Mouse (Mus musculus) olfactory bulb, adult 2 months (tissue): ENCODE data around the gene Zbtb38. TPM values are rescaled to one million over a fixed set of nuclear protein-coding genes. Genes with fewer than 3 reads are reported as not detected.
A peak's percentile ranks its signal among the peaks of the same experiment; 100 is the strongest.

Experiments used
- H3K27ac ChIP-seq: fragments of 200-500 bp; 2 replicates; pipeline ENCODE4 v1.5.1; 2012; ENCODE audit warnings: low read depth, low read length; ENCODE audit not compliant: insufficient read depth
- H3K4me1 ChIP-seq: fragments of 200-500 bp; 2 replicates; pipeline ENCODE4 v1.6.1; 2012; ENCODE audit warnings: low read length; ENCODE audit not compliant: control insufficient read depth, insufficient read depth
- H3K4me3 ChIP-seq: fragments of 200-500 bp; 2 replicates; pipeline ENCODE4 v1.5.1; 2012; ENCODE audit warnings: mild to moderate bottlenecking, low read depth, low read length, moderate library complexity; ENCODE audit not compliant: insufficient read depth
- CTCF ChIP-seq: fragments of 200-500 bp; IDR thresholded peaks from 2 replicates; pipeline ENCODE4 v1.5.1; 2012; ENCODE audit warnings: low read depth, mild to moderate bottlenecking, low read length, moderate library complexity; ENCODE audit not compliant: insufficient read depth
- POLR2A ChIP-seq: fragments of 200-500 bp; IDR thresholded peaks from 2 replicates; pipeline ENCODE4 v1.6.1; 2012; ENCODE audit warnings: mild to moderate bottlenecking, low read depth, low read length, moderate library complexity; ENCODE audit not compliant: insufficient read depth
- WGBS: fragments of 180-500 bp; shearing (Covaris S2); methylation state at CpG from one replicate; pipeline ENCODE4 v1.1.7; 2018; 5-methylcytosine and 5-hydroxymethylcytosine counted together
- polyA plus RNA-seq: library from polyadenylated mRNA; stranded (reverse); fragments of >200 nt; gene quantifications from 2 replicates; pipeline ENCODE4 v1.2.4, GENCODE M21; 2012; ENCODE audit warnings: low replicate concordance; ENCODE audit not compliant: missing spikeins, insufficient read depth, insufficient read length

Zbtb38 gene
- polyA plus RNA-seq, 1 experiment = 74.3 TPM

- TF ChIP-seq CTCF (no peak), POLR2A (no peak)
- H3K27ac ChIP-seq = no peak overlapping the region
- peaks cover 13% of the 10 kb centered on the region for H3K4me1 ChIP-seq
- WGBS = 77% methylated on average over 13 of the region's 13 CpGs
- H3K4me3 ChIP-seq = no peak overlapping the region
Measured at GRCm38 (mm10) chr9:96738563-96739355, 13.9 kb downstream of the Zbtb38 start.

DNA sequence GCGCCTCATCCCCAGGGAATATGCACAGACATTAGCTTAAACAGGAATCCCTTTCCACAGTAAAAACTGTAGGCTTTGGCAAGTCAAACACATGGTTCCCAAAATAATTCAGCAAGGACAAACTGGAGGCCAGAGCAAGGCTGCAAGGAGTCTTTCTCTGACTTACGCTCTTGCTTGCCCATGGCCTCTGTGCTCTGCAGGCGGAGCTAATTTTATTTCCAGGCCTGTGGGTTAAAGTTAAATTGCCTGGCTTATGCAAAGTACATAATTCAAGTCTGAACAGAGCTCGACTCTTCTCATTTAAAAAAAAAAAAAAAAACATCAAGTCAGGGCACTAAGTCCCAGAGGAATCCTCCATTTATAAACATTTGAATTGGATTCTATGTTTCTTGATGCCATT, 16.7 kb downstream of the Zbtb38 start:
- TF ChIP-seq CTCF = no peak
- no peak for TF ChIP-seq POLR2A
- WGBS = 60% methylated on average over 4 of the region's 4 CpGs

DNA sequence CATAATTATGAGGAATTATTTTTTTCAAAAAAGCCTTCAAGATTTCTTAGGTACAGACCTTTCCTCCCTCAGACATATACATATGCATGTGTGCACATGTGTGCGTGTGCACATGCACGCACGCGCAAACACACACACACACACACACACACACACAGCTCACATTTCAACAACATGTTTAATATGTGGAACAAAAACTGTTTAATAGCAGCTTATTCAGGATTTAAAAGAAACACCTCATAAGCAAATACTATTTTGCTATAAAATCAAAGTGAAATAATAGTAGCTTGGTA, 19.3 kb downstream of the Zbtb38 start:
- H3K4me3 ChIP-seq = peak overlapping the region; percentile 25; the same call in 1 of the 2 replicates
- WGBS = 71% methylated on average over 4 of the region's 4 CpGs
- peaks cover 6% of the 10 kb centered on the region for H3K4me1 ChIP-seq
- H3K27ac ChIP-seq = peak overlapping the region; percentile 92
- TF ChIP-seq POLR2A (no peak), CTCF (no peak)

More for the DNA sequence above, 16.7 kb downstream of the Zbtb38 start:
- Histone ChIP-seq H3K27ac (no peak overlapping the region), H3K4me3 (no peak overlapping the region), H3K4me1 (peaks cover 10% of the 10 kb centered on the region)

- Histone ChIP-seq H3K4me3 (peak overlapping the region; percentile 34), H3K27ac (peak overlapping the region; percentile 92), H3K4me1 (peaks cover 9% of the 10 kb centered on the region)
- TF ChIP-seq POLR2A (no peak), CTCF (no peak)
- 24% methylated on average over 17 of the region's 17 CpGs for WGBS
Measured at GRCm38 (mm10) chr9:96732644-96733424, 19.8 kb downstream of the Zbtb38 start.

GRCm38 (mm10) chr9:96731961-96732511, 20.6 kb downstream of the Zbtb38 start:
- 15% methylated on average over 14 of the region's 14 CpGs for WGBS
- H3K4me3 ChIP-seq = peak overlapping the region; percentile 56
- peaks cover 14% of the 10 kb centered on the region for H3K4me1 ChIP-seq
- H3K27ac ChIP-seq = peak overlapping the region; percentile 99
- 0 out of 2 replicates have a peak, but pooled peaks have one; percentile 19 for TF ChIP-seq POLR2A
- TF ChIP-seq CTCF = no peak

DNA sequence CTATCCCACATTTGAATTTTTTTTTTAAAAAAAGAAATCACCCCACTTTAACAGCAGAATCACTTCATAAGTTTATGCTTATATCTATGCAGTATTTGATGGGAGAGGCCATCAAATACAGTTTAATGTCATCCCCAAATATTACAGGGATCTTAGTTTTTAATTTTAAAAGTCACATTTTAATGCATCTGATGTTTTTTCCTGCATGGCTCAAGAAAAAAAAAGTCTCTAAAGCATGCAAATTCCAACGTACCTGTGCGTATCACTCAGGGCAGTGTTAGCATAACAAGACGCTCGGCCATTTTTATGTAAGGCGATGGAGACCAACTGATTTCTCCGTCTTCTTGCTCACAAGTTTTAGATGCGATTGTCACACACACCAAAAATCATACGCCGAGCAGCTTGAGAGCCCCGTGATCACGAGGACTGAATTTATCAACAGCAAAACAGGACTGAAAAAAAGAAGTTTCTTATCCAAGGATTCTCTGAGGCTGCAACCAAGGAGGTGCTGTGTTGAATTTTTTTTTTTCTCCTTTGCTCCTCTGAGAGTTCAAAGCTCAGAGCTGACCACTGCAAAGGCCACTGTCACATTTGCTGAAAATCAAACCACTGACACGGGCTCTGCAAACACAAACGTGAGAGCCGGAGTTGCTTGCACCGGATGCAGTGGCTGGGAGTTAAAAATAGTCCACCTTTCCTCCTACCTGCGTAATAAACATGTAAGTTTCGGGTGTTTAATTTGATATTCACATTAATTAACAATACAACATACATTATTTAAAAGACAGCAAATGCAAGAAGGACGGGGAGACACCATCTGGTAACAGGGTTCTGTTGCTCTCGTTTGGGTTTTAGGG, 21.4 kb downstream of the Zbtb38 start:
- WGBS = 34% methylated on average over 19 of the region's 19 CpGs
- Histone ChIP-seq H3K27ac (peak overlapping the region; percentile 99), H3K4me1 (peaks cover 17% of the 10 kb centered on the region), H3K4me3 (peak overlapping the region; percentile 69)
- TF ChIP-seq POLR2A (no peak), CTCF (no peak)

GRCm38 (mm10) chr9:96730311-96730625, 22.4 kb downstream of the Zbtb38 start:
- Histone ChIP-seq H3K4me1 (peaks cover 22% of the 10 kb centered on the region), H3K27ac (peak overlapping the region; percentile 84), H3K4me3 (peak overlapping the region; percentile 47)
- 20% methylated on average over 2 of the region's 2 CpGs for WGBS
- no peak for TF ChIP-seq POLR2A
- no peak for TF ChIP-seq CTCF

- Histone ChIP-seq H3K27ac (peak overlapping the region; percentile 84), H3K4me1 (peaks cover 22% of the 10 kb centered on the region), H3K4me3 (peak overlapping the region; percentile 47)
- no peak for TF ChIP-seq CTCF
- no peak for TF ChIP-seq POLR2A
- 44% methylated on average over 10 of the region's 10 CpGs for WGBS
Measured at GRCm38 (mm10) chr9:96729537-96730310, 22.9 kb downstream of the Zbtb38 start.
